Mouse (Mus musculus) liver, embryonic 14.5 days (tissue): ENCODE measurements around the gene Trnau1ap.

Experiments used
- CTCF ChIP-seq: IDR thresholded peaks from 2 replicates; pipeline ENCODE4 v1.5.1; 2016; ENCODE audit warnings: antibody characterized with exemption, low read depth, control low read depth
- EP300 ChIP-seq: IDR thresholded peaks from 2 replicates; pipeline ENCODE4 v1.6.1; 2016; ENCODE audit warnings: antibody characterized with exemption, low read depth

- TF ChIP-seq CTCF (no peak), EP300 (no peak)
Observed at GRCm38 (mm10) chr4:132312627-132313026, 16.7 kb downstream of the Trnau1ap start.
